Mouse (Mus musculus) CD4-positive naive resting alpha-beta T cell, adult 76 days (primary cell): ENCODE results near the gene Car15. TPM values are rescaled to one million over a fixed set of nuclear protein-coding genes. Genes with fewer than 3 reads are reported as not detected.

Experiments used
- total RNA-seq: library from RNA; stranded (reverse); gene quantifications from one replicate; pipeline ENCODE4 v1.2.4, GENCODE M21; 2023

Car15 gene
- 22.5 TPM for total RNA-seq

GRCm38 (mm10) chr16:17838051-17838450 is at the start of gene Car15:
Gene Car15, minus strand, starts transcription at chr16:17838364.

DNA sequence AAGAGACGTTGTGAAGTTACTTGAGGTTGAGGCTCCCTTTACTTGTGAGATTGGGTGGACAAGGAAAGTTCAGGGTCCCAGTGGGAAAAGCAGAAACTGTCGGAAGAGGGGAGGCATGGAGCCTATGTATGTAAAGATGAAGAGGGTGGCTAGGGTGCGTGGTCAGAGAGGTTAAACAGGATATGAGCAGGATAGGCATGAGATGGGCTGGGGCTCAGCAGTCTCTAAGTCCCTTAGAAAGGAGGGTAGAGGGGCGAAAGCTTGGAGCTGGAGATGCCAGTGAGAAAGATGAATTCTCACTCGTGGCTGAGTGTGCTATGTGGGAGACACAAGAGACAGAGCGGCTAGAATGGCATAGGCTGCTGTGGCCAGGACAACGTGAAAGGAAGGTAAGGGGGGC is 5.3 kb downstream of the Car15 start, which contains the start of gene B830017H08Rik:
TSS of gene B830017H08Rik (plus strand) at position 301 of the 400 bp plus-strand sequence.

DNA sequence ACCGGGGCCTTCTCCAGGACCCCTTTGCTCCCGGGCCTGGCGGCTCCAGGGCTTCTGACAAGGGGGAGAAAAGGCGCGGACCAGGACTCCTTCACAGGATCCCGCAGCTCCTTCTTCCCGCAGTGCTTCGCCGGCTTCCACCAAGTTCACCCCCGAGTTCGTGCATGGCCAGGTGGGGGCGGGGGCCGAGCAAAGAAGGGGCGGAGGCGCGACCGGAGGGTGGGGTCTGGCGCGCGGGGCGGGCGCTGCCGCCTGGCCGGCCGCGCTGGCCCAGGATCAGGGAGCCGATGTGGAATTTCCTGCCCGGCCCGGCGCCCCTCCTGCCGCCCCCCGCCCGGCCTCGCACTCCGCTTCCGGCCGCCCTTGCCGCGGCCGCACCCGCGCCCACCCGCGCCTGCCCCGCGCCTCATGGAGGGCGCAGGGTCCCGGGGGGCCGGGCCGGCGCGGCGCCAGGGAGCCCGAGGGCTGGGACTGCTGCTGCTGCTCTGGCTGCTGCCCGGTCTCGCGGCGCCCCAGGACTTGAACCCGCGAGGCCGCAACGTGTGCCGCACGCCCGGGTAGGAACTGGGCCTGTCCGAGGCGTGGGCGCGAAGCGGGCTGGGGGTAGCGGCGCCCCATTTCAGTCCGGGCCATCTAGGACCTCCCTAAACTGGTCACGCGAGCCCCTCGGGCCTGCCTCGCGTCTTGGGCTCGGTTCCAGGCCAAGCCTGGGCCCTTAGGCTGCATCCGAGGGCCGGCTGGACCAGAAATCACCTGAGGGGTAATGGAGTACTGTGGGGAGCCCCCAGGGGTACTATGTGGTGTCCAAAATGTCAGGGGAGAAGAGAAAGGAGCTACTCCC is 41.0 kb downstream of the Car15 start, which contains the start of gene Scarf2:
TSS of gene Scarf2 (plus strand) at position 312 of the 841 bp plus-strand sequence.

Other genes with a start within 250 kb of the Car15 start
- 54.0 TPM for gene Smpd4, start 219.0 kb downstream of the Car15 start, total RNA-seq
- gene Ccdc74a, start 191.9 kb downstream of the Car15 start, total RNA-seq: not detected
- gene Med15, start 105.5 kb downstream of the Car15 start, total RNA-seq: 147 TPM
- 11.3 TPM for gene Klhl22, start 78.7 kb downstream of the Car15 start, total RNA-seq
- gene Scarf2, start 41.1 kb downstream of the Car15 start, total RNA-seq: not detected
- not detected for gene B830017H08Rik, start 5.2 kb downstream of the Car15 start, total RNA-seq
- 4.2 TPM for gene Gm20518, start 53.3 kb upstream of the Car15 start, total RNA-seq
- not detected for gene Tssk1, start 55.9 kb upstream of the Car15 start, total RNA-seq
- 71.5 TPM for gene Dgcr2, start 60.2 kb upstream of the Car15 start, total RNA-seq
- gene Tssk2, start 60.3 kb upstream of the Car15 start, total RNA-seq: not detected
- 70.1 TPM for gene Ess2, start 73.0 kb upstream of the Car15 start, total RNA-seq
- not detected for gene Gsc2, start 76.7 kb upstream of the Car15 start, total RNA-seq
- 19.6 TPM for gene Slc25a1, start 89.9 kb upstream of the Car15 start, total RNA-seq
- not detected for gene Vpreb2, start 142.1 kb upstream of the Car15 start, total RNA-seq
- 4.8 TPM for gene Dgcr6, start 214.5 kb upstream of the Car15 start, total RNA-seq